In genomic region chr11:6345956-6346355, GRCm38 (mm10) we compare ENCODE assay signal across 15 mouse cellular contexts.
"Had no signal": no experiment of that assay in that cellular context is flagged by ENCODE, and none has a peak within 500 bp of the region (broad histone marks: within the 10 kb centered on the region; RNA-seq: fewer than 3 reads in every experiment).

No protein-coding gene starts in this region.

- H3K9me3 ChIP-seq: neural tube, embryonic 13.5 days; neural tube, embryonic 15.5 days; stomach, embryonic 15.5 days had no signal

- H3K4me3 ChIP-seq: neural tube, embryonic 13.5 days; neural tube, embryonic 15.5 days; stomach, embryonic 15.5 days had no signal

- H3K4me2 ChIP-seq: neural tube, embryonic 13.5 days; neural tube, embryonic 15.5 days; stomach, embryonic 15.5 days had no signal

- H3K9ac ChIP-seq: neural tube, embryonic 13.5 days; neural tube, embryonic 15.5 days; stomach, embryonic 15.5 days had no signal

- H3K27me3 ChIP-seq: neural tube, embryonic 13.5 days; neural tube, embryonic 15.5 days; stomach, embryonic 15.5 days had no signal

- H3K4me1 ChIP-seq: neural tube, embryonic 13.5 days; neural tube, embryonic 15.5 days; stomach, embryonic 15.5 days had no signal

- DNase-seq: retina, postnatal 1 day; right cerebral cortex, adult 18-20 months; right cerebral cortex, postnatal 14 days; right cerebral cortex, postnatal 25 days; right cerebral cortex, postnatal 4 days; spleen, adult 18-20 months; thymus, adult 18-20 months; thymus, adult 2 months; thymus, postnatal 14 days; thymus, postnatal 25 days; thymus, postnatal 36 days; thymus, postnatal 4 days had no signal

- H3K27ac ChIP-seq: neural tube, embryonic 13.5 days; neural tube, embryonic 15.5 days; stomach, embryonic 15.5 days had no signal
